Mouse (Mus musculus): ENCODE measurements around the gene Lama2. TPM values are rescaled to one million over a fixed set of nuclear protein-coding genes. Genes with fewer than 3 reads are reported as not detected.
A peak's percentile ranks its signal among the peaks of the same experiment; 100 is the strongest.

Gene Lama2
- polyA plus RNA-seq, 1 experiment from 2014 or later = 4.6 TPM

DNA sequence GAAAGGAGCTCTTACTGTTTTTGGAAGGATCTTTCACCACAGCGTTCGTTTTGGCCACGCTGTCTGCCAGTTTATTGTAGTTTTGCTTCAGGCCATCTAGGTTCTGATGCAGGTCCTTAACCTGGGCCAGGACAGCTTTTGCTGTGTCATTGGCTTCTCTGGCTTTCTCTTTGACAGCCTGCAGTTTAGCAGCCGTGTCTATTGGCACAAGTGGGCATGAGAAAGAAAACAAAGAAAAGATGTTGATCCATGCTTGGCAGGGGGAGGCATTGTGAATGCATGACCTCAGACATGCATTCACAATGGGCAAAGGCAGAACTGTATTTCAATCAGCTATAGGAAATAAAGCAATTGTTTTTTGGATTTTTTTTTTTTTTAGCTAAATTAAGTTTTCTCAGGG, 565.1 kb downstream of the Lama2 start:
- Histone ChIP-seq H3K4me1 (replicated peaks) (0 out of 2 replicates have a peak, but pooled peaks cover 3% of the 10 kb centered on the region), H3K36me3 (no peaks in the 10 kb centered on the region), H3K4me3 (replicated peaks) (no peak overlapping the region), H3K27me3 (no peaks in the 10 kb centered on the region), H3K27ac (no peak overlapping the region), H3K4me2 (replicated peaks) (no peak overlapping the region), H3K9me3 (no peaks in the 10 kb centered on the region), H3K9ac (replicated peaks) (no peak overlapping the region)
- WGBS = 42% methylated on average over 4 of the region's 4 CpGs
- no peak for ATAC-seq

DNA sequence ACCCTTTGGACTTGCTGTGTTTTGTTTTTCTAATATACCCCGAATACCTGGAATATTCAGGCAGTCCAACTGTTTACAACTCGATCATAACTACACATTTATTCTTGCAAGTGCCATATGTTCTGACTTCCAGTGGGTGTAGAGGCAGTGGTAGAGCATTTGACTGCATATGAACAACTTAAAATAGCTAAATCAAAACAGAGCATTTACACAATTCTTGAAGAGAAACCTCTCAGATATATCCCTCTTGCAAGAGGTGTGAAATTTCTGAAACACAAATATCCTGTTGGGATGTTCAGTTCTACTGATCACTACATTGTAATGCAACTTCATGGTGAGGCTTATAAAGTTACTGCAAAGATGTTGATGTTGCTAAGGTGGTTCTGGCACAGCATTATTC, 572.4 kb downstream of the Lama2 start:
- no peaks in the 10 kb centered on the region for H3K9me3 ChIP-seq
- WGBS = 82% methylated on average over 2 of the region's 2 CpGs
- H3K4me3 ChIP-seq (replicated peaks) = no peak overlapping the region
- no peaks in the 10 kb centered on the region for H3K27me3 ChIP-seq
- H3K36me3 ChIP-seq = no peaks in the 10 kb centered on the region
- H3K27ac ChIP-seq = no peak overlapping the region
- no peak overlapping the region for H3K4me2 ChIP-seq (replicated peaks)
- H3K9ac ChIP-seq (replicated peaks) = no peak overlapping the region
- no peak for ATAC-seq
- no peaks in the 10 kb centered on the region for H3K4me1 ChIP-seq (replicated peaks)

DNA sequence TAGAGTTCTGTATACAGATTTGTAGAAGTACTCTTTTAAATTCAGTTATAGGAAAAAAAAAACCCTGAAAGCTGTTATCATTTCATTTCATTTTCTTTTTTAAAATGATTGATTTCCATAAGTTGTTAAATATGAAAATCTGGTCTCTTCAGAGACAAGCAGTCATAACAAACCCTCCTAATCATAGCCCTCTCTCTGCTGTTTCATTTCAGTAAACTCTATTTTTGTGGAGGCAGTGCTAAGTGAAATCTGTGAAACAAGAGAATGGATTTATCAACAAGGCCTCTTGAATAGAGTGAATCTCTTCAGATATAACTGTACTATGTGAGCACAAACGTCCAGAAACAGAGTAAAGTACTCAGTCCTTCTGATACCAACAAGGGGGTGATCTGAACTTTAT, 577.7 kb downstream of the Lama2 start:
- H3K9me3 ChIP-seq = no peaks in the 10 kb centered on the region
- H3K4me3 ChIP-seq (replicated peaks) = no peak overlapping the region
- H3K27me3 ChIP-seq = no peaks in the 10 kb centered on the region
- no peak overlapping the region for H3K27ac ChIP-seq
- H3K4me2 ChIP-seq (replicated peaks) = no peak overlapping the region
- no peaks in the 10 kb centered on the region for H3K36me3 ChIP-seq
- ATAC-seq = no peak
- no peaks in the 10 kb centered on the region for H3K4me1 ChIP-seq (replicated peaks)
- no peak overlapping the region for H3K9ac ChIP-seq (replicated peaks)
- WGBS = 69% methylated on average over 1 of the region's 1 CpGs

DNA sequence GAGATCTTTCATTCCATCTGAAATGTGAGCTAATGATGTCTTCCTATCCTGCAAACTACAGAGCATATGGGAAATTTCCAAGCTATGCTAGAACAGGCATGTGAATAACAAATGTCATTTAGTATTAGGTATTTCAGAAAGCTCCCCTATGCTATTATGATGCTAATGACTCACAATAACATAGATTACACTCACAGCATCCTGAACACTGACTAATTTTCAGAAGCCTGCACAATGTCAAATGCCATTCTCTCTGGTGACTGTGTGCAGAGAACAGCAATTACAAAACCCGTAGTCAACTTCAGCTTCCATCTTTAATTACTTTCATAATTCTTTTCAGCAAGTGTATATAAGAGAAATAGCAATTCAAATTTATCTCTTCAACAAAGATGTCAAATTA, 596.9 kb downstream of the Lama2 start:
- Histone ChIP-seq H3K4me2 (replicated peaks) (no peak overlapping the region), H3K9me3 (no peaks in the 10 kb centered on the region), H3K4me3 (replicated peaks) (no peak overlapping the region), H3K9ac (replicated peaks) (no peak overlapping the region), H3K27ac (no peak overlapping the region), H3K4me1 (replicated peaks) (no peaks in the 10 kb centered on the region), H3K36me3 (no peaks in the 10 kb centered on the region), H3K27me3 (no peaks in the 10 kb centered on the region)
- WGBS = 76% methylated on average over 1 of the region's 1 CpGs
- no peak for ATAC-seq

DNA sequence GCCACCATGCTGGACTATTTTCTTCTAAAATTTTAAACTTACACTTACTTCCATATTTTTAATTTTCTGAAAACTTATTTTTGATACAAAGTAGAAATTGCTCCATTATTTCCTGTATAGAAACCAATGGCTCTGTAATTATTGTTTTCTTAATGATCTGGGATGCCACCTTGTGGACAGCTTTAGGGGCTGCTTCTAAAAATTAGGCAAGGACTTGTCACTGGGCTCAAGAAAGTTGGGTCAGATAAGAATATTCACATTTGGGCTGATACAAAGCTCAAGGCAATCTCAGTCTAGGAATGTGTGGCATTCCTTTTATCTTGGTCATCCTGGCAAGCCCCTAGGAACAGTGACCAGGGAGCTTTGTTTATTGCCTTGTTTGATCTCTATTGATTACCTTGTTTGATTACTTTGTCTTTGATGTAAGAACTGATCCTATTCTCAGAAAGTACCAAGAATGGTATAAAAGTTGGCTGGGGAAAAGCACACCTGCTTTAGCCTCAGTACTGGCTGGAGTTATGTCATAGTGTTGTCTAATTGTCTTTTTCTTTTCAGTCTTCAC, 606.7 kb downstream of the Lama2 start:
- Histone ChIP-seq H3K4me3 (replicated peaks) (no peak overlapping the region), H3K36me3 (no peaks in the 10 kb centered on the region), H3K27ac (no peak overlapping the region), H3K9ac (replicated peaks) (no peak overlapping the region), H3K9me3 (no peaks in the 10 kb centered on the region), H3K4me1 (replicated peaks) (no peaks in the 10 kb centered on the region), H3K4me2 (replicated peaks) (no peak overlapping the region), H3K27me3 (no peaks in the 10 kb centered on the region)
- no peak for ATAC-seq

DNA sequence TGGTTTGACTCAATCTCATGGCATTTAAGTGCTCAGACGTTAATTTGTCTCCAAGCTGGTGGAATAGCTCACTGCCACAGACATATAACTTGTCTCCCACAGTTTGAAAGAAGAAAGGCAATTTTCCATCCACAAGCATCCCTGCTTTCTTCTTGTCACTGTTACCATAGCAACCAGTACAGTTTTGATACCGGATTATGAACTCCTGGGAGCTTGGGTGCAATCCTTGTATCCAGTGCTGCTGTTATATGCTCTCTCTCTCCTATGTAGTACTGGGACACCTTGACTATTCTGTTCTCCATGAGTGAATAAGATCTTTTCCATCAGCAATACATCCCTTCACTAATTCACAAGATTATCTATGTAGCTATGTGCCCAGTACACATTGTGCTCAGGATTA, 612.2 kb downstream of the Lama2 start:
- H3K9me3 ChIP-seq = no peaks in the 10 kb centered on the region
- H3K4me3 ChIP-seq (replicated peaks) = no peak overlapping the region
- peak; percentile 63 for ATAC-seq
- no peak overlapping the region for H3K9ac ChIP-seq (replicated peaks)
- H3K36me3 ChIP-seq = no peaks in the 10 kb centered on the region
- no peak overlapping the region for H3K27ac ChIP-seq
- H3K4me2 ChIP-seq (replicated peaks) = no peak overlapping the region
- no peaks in the 10 kb centered on the region for H3K27me3 ChIP-seq
- 57% methylated on average over 2 of the region's 2 CpGs for WGBS
- H3K4me1 ChIP-seq (replicated peaks) = no peaks in the 10 kb centered on the region

DNA sequence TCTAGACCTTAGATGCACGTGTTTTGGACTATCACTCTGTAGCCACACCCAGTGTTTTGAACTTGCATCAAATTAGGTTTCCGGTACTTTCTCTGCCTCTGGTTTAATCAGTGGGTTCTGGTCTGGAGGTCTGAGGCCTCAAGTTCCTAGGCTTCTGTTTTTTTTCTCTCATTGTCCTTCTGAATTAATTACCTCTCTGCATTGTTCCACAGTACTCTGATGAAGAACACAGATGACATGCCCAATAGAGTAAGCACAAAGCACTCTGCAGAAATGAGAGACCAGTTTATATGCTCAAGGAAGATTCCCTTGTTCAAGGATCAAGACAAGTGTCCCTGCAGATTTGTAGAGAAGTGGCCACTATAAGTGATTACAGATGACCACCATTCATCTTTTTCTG, 613.8 kb downstream of the Lama2 start:
- no peak overlapping the region for H3K4me2 ChIP-seq (replicated peaks)
- no peak for ATAC-seq
- no peak overlapping the region for H3K9ac ChIP-seq (replicated peaks)
- H3K4me1 ChIP-seq (replicated peaks) = 0 out of 2 replicates have a peak, but pooled peaks cover 3% of the 10 kb centered on the region
- no peaks in the 10 kb centered on the region for H3K36me3 ChIP-seq
- H3K27ac ChIP-seq = no peak overlapping the region
- 53% methylated on average over 2 of the region's 2 CpGs for WGBS
- H3K9me3 ChIP-seq = no peaks in the 10 kb centered on the region
- no peak overlapping the region for H3K4me3 ChIP-seq (replicated peaks)
- H3K27me3 ChIP-seq = no peaks in the 10 kb centered on the region

DNA sequence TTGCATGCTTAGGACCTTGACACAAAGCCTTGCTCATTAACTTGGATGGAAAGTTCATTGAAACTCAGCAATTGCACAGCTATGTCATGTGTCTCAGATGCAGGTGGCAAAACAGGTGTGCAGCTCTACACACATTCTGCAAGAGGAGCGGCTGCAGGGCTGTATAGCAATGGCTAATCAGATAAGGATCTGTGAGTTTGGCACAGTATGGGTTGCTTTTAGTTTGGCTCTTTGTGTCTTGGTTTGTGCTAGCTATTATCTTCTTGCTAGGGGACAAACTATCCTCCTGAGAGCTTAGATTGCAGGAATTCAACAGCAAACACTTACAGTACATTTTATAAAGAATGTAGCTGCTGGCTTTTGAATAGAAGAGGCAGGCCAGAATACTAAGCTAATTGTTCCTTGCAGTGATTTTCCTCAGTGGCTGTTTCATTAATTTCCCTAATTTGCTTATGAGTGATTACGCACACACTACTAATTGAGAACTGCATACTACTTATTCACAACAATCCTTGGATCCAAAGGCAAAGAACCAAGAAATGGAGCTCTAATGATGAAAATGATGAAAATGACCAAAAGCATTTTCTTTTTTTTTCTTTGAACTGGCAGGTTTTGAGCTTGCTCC, 617.9 kb downstream of the Lama2 start:
- no peak overlapping the region for H3K27ac ChIP-seq
- WGBS = 75% methylated on average over 2 of the region's 2 CpGs
- H3K9ac ChIP-seq (replicated peaks) = no peak overlapping the region
- no peak overlapping the region for H3K4me3 ChIP-seq (replicated peaks)
- 0 out of 2 replicates have a peak, but pooled peaks have one; percentile 53 for ATAC-seq
- H3K27me3 ChIP-seq = no peaks in the 10 kb centered on the region
- no peaks in the 10 kb centered on the region for H3K36me3 ChIP-seq
- H3K4me2 ChIP-seq (replicated peaks) = no peak overlapping the region
- H3K4me1 ChIP-seq (replicated peaks) = 0 out of 2 replicates have a peak, but pooled peaks cover 3% of the 10 kb centered on the region
- no peaks in the 10 kb centered on the region for H3K9me3 ChIP-seq

DNA sequence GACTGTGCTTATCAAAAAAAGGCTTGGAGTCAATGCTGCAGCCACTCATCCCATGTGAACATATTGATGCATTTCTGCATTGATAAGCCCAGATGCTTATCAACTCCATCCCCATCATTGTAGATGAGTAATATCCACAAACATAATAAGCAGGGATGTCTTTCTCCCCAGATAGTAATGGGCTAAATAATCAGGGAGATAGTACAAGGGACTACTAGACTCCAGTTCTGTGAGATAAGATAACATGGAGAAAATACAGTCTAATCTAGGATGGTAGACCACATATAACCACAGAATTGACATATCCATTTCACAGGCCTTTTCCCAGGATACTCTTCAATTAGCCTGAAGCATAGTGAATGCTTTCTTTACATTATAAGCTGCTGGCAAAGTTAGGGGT, 622.9 kb downstream of the Lama2 start:
- ATAC-seq = no peak
- H3K27me3 ChIP-seq = no peaks in the 10 kb centered on the region
- H3K4me2 ChIP-seq (replicated peaks) = no peak overlapping the region
- no peaks in the 10 kb centered on the region for H3K9me3 ChIP-seq
- H3K36me3 ChIP-seq = no peaks in the 10 kb centered on the region
- no peak overlapping the region for H3K27ac ChIP-seq
- no peak overlapping the region for H3K9ac ChIP-seq (replicated peaks)
- 0 out of 2 replicates have a peak, but pooled peaks cover under 1% of the 10 kb centered on the region for H3K4me1 ChIP-seq (replicated peaks)
- H3K4me3 ChIP-seq (replicated peaks) = no peak overlapping the region

DNA sequence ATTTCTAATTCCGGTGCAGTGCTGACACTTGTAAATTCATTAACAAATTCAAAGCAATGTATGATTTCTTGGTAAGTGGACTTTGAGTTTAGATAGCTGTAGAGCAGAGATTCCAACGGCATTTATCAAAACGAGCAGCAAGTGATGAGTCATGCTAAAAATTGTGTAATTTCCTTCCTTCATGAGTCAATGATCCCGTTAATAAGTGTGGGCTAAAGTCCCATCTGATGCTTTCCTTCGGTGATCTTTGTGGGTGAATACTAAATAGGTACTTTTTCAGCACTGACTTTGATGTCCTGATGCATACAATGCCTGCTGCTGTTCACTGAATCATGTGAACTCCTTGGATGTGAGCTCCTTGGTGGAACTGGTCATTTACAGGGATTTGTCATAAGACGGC, 623.6 kb downstream of the Lama2 start:
- Histone ChIP-seq H3K4me2 (replicated peaks) (no peak overlapping the region), H3K9ac (replicated peaks) (no peak overlapping the region), H3K4me1 (replicated peaks) (no peaks in the 10 kb centered on the region), H3K27me3 (no peaks in the 10 kb centered on the region), H3K27ac (no peak overlapping the region), H3K36me3 (no peaks in the 10 kb centered on the region), H3K4me3 (replicated peaks) (no peak overlapping the region), H3K9me3 (no peaks in the 10 kb centered on the region)
- 76% methylated on average over 6 of the region's 6 CpGs for WGBS
- no peak for ATAC-seq

DNA sequence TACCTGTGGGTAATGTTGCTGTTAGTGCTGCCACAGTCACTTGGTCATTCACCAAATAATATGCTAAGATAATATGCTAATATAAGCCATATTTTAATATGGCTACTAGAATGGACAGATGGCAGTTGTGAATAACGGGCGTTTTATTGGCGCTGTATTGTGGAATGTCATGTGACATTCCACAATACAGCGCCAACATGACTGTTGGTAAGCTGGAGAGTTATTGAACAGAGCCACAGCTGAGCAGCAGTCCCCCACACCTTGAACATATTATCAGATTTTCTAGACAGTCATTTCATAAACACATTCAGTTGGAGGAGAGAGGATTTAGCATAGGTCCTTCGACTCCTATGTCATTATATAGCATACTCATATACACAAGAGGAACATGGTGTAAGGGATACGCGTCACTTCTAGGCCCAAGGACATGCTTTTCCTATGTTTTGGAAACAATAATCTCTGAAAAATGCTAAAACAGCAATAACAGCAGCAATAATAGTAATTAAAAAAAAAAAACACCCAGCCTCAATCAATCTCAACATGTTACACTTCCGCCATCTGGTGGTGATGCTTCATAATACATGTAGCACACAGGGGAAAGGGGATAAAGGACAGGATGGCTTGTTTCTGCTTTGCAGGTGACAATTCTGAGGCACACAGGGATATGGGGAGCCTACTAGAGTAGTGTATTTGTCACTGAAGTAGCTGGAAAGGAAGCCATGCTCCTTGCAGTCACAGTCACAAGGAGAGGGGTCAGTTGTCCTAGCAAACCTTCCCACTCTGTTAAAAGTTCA, 624.2 kb downstream of the Lama2 start:
- H3K4me1 ChIP-seq (replicated peaks) = no peaks in the 10 kb centered on the region
- peak; percentile 65 for ATAC-seq

DNA sequence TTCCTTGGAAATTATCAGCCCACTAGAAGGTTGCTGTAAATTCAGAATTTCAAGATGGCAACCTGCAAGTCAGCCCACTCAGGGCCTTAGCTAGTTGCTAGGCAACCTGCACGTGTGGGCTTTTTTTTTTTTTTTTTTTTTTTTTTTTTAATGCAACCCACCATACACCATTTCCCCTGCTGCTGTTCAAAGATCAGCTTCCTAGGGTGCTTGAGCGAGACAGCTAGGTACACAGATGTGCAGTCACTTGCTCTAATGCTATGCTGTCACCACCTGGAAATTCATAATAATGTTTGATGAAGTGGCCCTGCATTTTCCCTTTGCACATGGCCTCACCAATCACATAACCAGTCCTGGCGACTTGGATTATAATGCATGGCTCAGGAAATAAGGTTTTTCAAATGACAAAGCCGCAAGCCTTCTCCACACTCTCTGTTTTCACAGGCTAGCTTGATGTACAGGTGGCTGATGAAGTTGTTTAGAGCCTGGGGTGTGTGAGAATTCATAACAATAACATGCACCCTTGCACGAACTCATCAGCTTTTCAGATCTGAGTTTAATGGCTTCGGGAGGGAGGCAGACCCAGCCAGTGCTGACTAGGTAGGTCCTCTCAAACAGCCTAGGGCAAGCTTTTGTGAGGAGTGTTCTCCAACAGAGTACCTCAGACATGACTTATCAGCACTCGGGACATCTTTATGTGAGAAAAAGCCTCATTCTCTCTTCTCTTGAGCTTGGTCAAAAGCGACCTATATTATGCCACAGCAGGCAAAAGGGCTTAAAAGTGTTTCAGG, 625.4 kb downstream of the Lama2 start:
- Histone ChIP-seq H3K9ac (replicated peaks) (no peak overlapping the region), H3K4me3 (replicated peaks) (no peak overlapping the region), H3K4me1 (replicated peaks) (no peaks in the 10 kb centered on the region), H3K27ac (no peak overlapping the region), H3K27me3 (no peaks in the 10 kb centered on the region), H3K9me3 (no peaks in the 10 kb centered on the region), H3K4me2 (replicated peaks) (no peak overlapping the region), H3K36me3 (no peaks in the 10 kb centered on the region)
- ATAC-seq = peak; percentile 59
- WGBS = 72% methylated on average over 8 of the region's 8 CpGs

More for the DNA sequence above, 624.2 kb downstream of the Lama2 start:
- Histone ChIP-seq H3K4me3 (replicated peaks) (no peak overlapping the region), H3K9ac (replicated peaks) (no peak overlapping the region), H3K27ac (no peak overlapping the region), H3K27me3 (no peaks in the 10 kb centered on the region), H3K9me3 (no peaks in the 10 kb centered on the region), H3K36me3 (no peaks in the 10 kb centered on the region), H3K4me2 (replicated peaks) (no peak overlapping the region)
- WGBS = 80% methylated on average over 8 of the region's 8 CpGs

Measured in midbrain, embryonic 13.5 days (tissue).